Mouse (Mus musculus) monocyte, adult 59 days (primary cell): Measurements from ENCODE around the gene Spint2. TPM values are rescaled to one million over a fixed set of nuclear protein-coding genes. Genes with fewer than 3 reads are reported as not detected.

Experiments
- total RNA-seq, 2 experiments: library from RNA; stranded (reverse); gene quantifications; one replicate each; pipeline ENCODE4 v1.2.4; 2023

The Spint2 gene
- total RNA-seq, result 1 to 10 TPM; 2.2 to 4.7 TPM

GRCm38 (mm10) chr7:29281201-29282073 lies at the start of gene Spint2:
TSS of gene Spint2 (minus strand) at chr7:29281912.

GRCm38 (mm10) chr7:29303738-29304462 lies 22.2 kb upstream of the Spint2 start, which contains the start of gene Dpf1:
TSS of gene Dpf1 (plus strand) at chr7:29303951.

GRCm38 (mm10) chr7:29288942-29289638 lies 7.4 kb upstream of the Spint2 start, which contains the start of gene Ppp1r14a:
TSS of gene Ppp1r14a (plus strand) at chr7:29289308.

GRCm38 (mm10) chr7:29248261-29248841 lies 33.4 kb downstream of the Spint2 start, which contains the start of gene 2200002D01Rik:
TSS of gene 2200002D01Rik (minus strand) at chr7:29248466.

GRCm38 (mm10) chr7:29238019-29238967 lies 43.4 kb downstream of the Spint2 start, which contains the start of gene Yif1b:
TSS of gene Yif1b (plus strand) at chr7:29238329.

GRCm38 (mm10) chr7:29232247-29233013 lies 49.3 kb downstream of the Spint2 start, which contains the start of gene Kcnk6:
TSS of gene Kcnk6 (minus strand) at chr7:29232515.

GRCm38 (mm10) chr7:29213675-29214082 lies 68.0 kb downstream of the Spint2 start, which contains the start of gene Catsperg1:
TSS of gene Catsperg1 (minus strand) at chr7:29214035.

Other genes starting within 250 kb of the Spint2 start
- gene Ryr1, start 156.7 kb downstream of the Spint2 start, total RNA-seq, result under 1 TPM; 0.47 to 0.79 TPM
- gene Rasgrp4, start 147.1 kb downstream of the Spint2 start, total RNA-seq, result 100 to 1,000 TPM; 193 to 206 TPM
- 10 to 100 TPM; 39.8 to 46.9 TPM for gene Fam98c, start 125.7 kb downstream of the Spint2 start, total RNA-seq
- 1 to 10 TPM in 1 of 2 experiments, under 1 TPM in 1; 0.50 to 1.2 TPM for gene Ggn, start 111.7 kb downstream of the Spint2 start, total RNA-seq
- 1 to 10 TPM; 2.9 to 3.6 TPM for gene Spred3, start 111.5 kb downstream of the Spint2 start, total RNA-seq
- gene Psmd8, start 101.2 kb downstream of the Spint2 start, total RNA-seq, result 100 to 1,000 TPM; 279 to 291 TPM
- 1 to 10 TPM; 4.6 to 5.2 TPM for gene Catsperg1, start 67.9 kb downstream of the Spint2 start, total RNA-seq
- gene Kcnk6, start 49.4 kb downstream of the Spint2 start, total RNA-seq, result 10 to 100 TPM; 20.8 to 22.4 TPM
- 10 to 100 TPM; 23.0 to 28.2 TPM for gene Yif1b, start 43.6 kb downstream of the Spint2 start, total RNA-seq
- under 1 TPM in 1 of 2 experiments, not detected in 1; 0.45 TPM for gene 2200002D01Rik, start 33.4 kb downstream of the Spint2 start, total RNA-seq
- not detected for gene Ppp1r14a, start 7.4 kb upstream of the Spint2 start, total RNA-seq
- not detected for gene Dpf1, start 22.0 kb upstream of the Spint2 start, total RNA-seq
- 100 to 1,000 TPM in 1 of 2 experiments, 10 to 100 TPM in 1; 99.7 to 107 TPM for gene Sipa1l3, start 236.7 kb upstream of the Spint2 start, total RNA-seq